Mouse (Mus musculus) heart, adult 8-10 months (tissue): Measurements from ENCODE around the gene Ndufs5. TPM values are rescaled to one million over a fixed set of nuclear protein-coding genes. Genes with fewer than 3 reads are reported as not detected.

Experiments used
- DNase-seq: peaks from one replicate; pipeline ENCODE4 v3.0.0; 2022; ENCODE audit warnings: low spot score
- total RNA-seq, 4 experiments: library from RNA; stranded (reverse); gene quantifications; 2 replicates each; pipeline ENCODE4 v1.2.4; 2022

Ndufs5 gene
- total RNA-seq, 4 experiments from 2014 or later = 391 to 483 (median 438) TPM

DNA sequence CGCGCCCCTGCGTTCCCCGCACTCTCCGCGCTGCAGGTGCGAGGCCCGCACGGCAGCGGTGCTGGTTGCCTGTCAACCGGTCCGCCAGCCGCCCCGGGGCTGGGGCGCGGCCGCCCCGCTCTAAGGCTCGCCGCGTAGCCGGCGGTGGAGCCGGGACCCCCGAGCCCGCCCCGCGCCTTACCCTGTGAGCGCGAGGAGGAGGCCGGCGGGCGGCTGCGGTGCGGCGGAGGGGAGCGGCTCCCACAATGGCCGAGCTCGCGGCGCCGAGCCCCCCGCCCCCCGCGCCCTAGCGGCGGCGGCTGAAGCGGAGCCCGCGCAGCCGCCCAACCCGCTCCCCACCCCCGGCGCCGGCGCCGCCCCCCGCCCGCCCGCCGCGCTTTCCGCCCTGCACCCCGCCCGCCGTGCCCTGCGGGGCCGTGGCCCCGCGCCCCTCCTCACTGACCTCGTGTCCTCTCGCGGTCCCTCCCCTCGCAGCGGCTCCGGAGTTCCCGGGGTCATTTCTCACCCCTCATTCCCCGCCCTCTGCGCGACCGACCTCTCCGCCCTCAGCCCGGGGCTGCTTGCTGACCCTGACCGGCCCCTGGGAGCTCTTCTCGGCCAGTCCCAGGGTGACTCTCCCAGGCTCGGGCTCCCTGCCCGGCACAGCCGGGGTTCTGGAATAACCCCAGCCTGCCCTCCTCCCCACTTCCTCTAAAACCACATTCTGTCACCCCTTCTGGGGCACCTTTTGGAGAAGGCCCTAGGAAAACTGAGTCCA is 30.8 kb downstream of the Ndufs5 start:
- no peak for DNase-seq

DNA sequence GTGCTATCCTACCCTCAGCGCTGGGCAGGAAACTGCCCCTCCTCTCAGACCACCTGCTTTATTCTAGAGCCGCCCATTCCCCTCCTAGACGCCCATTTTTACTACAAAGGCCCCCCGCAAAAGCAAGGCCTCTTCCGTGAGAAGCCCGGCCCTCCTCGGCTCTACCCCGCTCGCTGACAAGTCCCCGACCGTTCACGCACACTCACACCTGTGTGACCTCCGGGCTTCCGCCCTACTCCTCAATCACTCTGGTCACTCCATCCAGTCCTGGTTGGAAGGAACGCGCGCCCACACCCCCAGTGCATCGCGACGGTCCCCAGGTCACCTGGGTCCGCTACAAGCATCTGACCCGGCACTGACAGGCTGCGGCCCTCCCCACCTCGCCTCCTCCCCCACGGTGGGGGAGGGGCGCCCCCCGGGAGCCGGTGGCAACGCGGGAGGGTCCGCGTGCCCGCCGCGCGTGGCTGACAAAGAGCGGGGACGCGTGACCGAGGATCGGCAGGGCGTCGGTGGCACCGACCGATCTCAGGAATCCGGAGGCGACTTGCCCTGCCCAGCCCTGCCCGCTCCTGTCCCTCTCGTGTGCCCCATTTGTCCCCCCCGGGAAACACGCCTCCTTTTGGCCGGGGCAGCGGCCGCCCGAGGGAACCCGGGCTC is 31.5 kb downstream of the Ndufs5 start:
- DNase-seq = no peak

DNA sequence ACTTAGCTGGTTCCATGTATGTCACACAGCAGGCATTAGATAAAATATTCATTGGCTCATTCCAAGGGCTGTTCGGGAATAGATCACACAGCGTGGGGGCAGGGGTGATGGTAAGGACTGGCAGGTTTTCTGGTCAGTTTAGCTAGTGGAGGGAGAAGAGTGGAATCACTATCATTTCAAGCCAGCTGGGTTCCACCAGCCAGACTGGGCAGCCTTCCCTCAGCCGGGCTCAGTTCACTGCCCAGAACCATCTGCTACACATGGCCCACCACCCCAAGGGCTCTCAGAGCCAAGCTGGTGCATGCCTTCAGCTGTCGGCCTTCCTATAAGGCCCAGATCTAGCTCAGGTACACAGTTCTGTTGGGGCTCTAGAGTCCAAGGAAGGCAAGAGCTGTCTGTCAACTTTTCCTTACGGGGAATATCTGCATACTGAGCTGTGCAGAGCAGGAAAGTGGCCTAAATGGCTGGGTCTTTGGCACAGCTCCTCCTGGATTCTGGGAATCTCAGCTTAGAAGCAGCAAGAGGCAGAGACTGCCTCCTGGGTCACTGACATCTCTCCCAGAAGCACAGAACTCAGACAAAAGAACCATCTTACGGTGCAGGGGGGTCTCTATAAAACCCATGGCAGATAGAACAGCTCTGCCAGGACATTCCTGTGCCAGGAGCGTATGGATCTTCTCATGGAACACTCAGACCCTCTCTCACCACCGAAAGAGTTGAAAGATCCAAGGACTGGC is 32.3 kb downstream of the Ndufs5 start:
- DNase-seq = no peak

DNA sequence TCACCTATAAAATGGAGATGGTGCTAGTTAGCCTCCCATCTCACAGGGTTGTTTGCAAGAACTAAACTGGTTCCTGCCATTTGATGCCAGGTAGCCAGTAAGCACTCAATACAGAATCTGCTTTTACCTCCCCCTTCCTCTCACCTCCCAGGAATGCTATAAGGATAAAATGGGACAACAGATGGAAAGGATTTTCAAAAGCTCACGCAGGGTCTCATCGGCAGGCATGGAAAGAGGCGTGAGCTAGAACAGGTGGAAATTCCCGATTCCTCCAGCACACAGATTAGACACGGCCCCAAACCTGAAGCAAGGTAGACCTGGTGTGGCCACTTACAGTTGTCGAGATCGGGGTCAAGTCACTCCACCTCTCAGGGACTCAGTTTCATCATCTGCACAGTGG is 33.0 kb downstream of the Ndufs5 start:
- no peak for DNase-seq

DNA sequence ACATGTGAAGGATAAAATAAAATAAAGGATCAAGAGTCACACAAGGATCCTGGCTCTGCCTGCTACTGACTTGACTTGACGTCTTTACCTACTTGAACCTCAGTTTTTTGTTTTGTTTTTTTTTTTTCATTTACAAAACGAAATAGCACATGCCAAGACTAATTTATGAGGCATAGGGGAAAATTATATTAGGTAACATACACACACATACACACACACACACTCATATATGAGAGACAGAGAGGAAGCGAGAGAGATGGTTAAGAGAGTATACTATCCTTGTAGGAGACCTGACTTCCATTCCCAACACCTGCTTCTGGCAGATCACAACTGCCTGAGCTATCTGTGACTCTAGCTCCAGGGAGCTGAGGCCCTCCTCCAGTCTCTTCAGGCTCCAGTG is 33.7 kb downstream of the Ndufs5 start, which contains the start of gene Macf1:
TSS of gene Macf1 (minus strand) at position 101 of the 400 bp plus-strand sequence.
- no peak for DNase-seq

DNA sequence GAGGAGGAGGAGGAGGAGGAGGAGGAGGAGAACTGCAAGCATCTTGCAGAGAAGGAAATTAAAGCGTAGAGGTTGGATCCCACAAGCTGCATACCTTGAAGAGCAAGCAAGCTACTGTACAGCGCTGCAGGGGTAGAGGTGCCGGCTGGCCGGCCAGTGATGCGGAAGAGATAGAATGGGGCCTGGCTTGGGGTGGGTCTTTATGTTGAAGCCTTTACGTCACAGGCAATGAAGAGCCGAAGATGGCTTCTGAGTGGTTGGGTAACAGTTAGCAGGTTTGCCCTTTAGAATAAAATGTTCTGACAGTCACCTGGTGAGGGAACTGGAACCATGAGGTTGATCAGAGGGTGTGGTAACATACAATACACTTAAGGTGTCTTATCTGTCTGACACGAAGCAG is 35.7 kb downstream of the Ndufs5 start:
- no peak for DNase-seq

DNA sequence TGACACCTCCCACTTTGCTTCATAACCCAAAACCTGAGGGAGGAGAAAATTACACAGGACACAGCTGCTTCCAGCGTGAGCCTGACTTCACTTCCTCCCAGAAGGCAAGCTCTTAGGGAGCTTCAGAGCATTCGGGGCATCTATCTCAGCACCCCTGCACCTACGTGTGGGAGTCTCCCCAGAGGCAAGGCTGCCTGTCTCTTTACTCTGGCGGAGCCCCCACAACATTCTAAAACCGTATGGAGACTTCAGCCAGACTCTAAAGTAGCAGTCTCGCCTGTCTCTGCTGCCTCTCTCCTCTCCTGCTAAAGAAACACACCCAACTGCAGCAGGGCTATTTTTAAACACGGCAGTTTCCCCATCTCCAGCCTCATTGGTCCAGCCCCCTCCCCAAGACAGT is 37.0 kb downstream of the Ndufs5 start:
- DNase-seq = no peak

DNA sequence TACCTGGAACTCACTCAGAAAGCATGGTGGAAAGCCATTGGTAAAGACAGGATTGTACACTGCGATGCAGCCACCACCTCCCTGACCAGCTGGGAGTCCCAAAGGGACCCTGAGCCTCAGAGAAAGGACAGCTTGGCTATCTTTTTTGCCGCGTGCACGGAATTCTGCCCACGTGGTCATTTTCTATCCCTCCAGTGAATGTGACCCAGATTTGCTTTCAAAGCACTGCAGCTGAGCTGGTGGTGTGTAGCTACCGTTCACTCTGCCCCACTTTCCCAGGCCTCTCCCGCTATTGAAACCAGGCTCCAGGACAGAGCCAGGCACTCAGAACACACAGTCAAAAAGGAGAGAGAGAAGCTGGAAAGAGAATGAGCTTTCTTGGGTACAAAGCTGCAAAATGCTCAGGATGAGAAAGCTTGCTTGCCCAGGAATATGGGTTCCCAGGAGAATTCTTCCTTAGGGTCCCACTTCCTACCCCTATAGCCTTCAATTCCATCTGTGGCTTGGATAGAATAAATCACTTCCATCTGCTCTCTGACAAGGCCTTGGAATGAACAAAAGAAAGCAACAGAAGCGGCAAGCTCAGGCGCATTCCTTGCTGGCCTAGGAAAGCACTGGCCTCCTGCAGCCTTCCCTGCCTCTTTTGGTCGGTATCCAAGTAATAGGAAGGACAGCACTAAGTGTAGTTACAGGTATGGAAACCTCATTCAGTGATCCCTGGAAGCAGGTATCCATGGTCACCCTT is 40.8 kb downstream of the Ndufs5 start:
- DNase-seq = no peak

DNA sequence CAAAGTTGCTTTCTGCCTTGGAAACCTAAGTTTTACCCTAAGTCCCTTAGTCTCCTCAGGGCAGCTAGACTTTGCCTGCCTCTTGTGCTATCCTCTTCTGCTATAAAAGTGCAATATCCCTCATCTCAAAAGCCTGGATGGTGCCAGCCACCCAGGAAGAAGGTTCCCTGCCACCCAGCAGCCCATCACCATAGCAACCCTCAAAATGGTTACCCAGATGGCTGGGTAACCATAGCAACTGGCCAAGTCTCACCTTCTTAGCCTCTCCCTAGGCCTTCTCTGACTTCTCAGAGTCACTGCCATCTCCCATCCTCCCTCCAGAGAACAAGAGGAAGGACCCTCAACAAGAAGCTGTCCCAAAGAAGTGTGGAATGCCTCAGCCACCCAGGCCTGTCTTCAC is 47.4 kb downstream of the Ndufs5 start:
- no peak for DNase-seq

DNA sequence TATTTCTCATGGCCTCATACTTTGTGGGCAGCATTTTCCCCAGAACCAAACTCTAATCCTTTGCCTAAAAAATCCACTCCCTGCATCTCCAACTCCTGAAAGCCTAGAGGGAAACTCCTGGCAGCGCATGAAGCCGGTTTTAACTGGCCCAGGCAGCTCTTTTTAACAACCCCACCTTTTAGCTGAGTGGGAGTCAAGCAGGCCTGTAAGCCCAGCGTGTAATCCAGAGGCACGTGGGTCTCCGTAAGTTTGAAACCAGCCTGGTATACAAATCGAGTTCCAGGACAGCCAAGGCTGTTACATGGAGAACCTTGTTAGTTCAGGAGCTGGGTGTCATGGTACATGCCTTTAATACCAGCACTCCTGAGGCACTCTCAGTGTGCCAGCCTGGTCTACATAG is 48.3 kb downstream of the Ndufs5 start:
- no peak for DNase-seq

DNA sequence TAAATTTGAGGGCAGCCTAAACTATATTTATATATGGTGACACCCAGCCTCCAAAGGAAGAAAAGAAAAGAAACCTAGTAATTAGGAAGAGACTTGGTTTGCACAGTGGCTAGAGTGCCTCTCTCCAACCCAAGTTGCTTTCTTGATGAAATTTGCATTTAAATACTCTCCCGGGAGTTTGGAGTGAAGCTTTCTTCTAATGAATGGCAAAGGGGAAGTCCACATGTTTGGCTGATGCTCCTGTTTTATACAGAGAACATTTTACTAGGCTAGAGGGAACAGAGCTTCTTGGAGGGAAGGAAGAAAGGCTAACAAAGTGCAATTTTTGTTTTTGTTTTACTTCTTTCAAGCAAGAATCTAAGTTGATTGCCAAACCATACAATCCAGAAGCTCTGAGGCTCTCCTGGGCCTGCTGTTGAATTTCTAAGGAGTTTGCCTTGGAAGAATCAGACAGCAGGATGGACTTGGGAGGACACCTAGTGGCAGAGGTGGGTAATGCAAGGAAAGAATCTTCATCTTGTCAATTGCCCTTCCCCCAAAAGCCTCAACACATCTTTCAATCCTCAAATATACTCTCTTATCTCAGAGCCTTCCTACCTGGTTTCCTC is 50.6 kb downstream of the Ndufs5 start:
- DNase-seq = peak; percentile 90

DNA sequence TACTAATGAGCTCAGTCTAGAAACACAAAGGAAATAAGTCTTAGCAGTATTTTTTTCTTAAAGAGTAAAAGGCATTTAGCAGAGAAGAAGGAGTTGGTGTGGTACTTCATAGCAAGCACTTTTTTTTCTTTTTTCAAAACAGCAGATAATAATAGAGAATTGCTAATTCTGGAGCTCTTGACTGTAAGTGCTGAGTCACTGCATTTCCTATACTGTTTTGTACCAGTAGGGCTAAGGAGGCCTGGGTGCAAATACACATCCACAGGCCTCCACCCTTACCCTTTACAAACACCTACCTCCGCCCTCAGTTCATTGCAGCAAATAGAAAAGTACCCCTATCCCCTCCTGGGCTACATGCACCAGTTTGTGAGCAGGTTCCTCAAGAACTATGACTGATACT is 51.5 kb downstream of the Ndufs5 start:
- DNase-seq = no peak

DNA sequence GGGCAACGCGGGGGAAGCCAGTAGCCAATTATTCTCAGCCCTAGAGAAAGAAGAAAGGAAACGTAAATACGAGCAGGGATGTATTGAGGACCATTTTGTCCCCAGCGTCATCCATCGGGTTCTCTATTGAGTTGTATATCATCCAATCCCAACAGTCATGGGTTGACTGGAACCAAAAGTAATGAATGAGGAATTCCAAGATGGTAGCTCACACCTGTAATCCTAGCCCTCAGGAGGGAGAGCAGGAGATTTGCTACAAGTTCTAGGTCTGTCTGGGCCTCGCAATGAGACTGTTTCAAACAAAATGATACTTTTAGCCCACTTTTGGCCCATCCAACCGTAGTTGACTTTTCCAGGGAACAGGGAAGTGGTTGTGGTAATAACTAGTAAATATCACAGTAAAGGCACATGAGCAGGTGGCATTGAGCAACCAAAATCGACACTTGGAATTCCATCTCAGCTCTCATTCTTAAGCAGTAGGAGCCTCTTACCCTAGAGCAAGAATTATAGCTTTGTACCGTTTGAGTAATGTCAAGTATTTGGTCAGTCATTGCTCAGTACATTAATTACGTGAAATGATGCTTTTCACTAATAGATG is 52.2 kb downstream of the Ndufs5 start:
- no peak for DNase-seq

DNA sequence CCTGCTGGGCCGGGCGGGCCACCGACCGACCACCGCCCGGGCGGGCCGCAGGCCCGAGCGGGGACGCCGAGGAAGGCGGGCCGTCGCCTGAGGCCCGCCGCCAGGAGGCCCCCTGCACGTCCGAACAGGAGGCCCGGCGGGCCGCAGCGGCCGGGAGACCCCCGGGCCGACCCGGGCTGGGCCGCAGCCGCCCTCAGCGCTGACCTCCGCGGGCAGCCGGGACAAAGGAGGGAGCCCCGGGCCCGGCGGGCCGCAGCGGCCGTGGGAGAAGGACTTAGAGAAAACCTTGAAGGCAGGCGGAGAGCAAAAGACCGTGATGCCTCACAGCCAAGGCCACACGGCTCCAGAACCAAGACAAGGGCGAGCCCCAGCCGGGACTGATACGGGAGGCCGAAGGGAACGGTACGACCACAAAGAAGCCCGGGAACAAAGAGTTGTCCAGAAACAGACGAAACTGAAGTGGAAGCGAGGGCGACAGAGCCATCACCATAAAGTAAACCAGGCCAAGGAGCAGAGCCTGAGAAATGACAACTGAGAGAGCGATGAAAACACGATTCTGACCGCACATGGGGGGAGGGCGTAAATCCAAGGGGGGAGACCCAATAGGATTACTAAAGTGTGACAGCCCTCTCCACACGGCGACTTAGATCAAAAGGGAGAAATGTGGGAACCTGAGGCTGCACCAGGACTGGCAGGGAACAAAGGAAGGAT is 52.9 kb downstream of the Ndufs5 start:
- DNase-seq = no peak

DNA sequence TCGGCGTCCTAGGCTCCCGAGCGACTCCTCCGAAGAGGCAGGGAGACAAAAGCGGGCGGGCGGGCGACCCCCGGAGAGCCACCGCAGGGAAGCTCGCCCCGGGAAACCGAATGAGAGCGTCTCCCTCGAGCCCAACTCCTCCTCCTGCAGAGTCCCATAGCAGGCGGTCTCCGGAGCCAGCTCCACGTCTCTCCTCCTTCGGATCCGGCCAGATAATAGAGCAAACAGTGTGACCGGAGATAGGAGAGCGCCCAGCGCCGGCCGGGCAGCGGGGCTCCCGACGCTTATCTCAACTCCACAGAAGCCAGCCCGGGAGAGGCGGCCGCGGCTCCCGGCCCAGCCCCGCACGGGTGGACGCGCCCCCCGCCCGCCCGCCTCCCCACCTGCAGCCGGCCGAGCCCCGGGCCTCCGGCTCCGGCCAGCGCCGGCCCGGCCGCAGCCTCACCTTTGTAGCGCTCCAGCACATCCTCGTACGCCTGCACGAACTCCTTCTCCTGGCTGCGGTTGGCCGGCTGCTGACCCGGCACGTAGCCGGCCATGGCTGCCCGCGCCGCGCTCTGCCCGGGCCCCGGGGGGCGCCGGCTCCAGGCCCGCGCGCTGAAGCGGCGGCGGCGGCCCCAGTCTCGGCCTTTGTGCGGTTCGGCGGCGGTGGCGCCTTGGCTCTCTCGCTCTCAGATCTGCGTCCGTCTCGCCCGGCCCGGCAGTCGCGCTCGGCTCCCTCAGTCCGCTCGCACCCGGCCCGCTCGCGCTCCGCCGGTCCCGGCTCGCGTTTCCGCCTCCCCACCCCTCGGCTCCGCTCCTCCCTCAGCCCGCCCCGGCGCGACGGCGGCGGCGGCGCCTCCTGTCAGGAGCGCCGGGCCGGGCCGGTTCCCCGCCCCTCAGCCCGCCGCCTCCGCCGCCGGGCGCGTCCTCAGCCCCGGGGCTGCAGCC is 53.7 kb downstream of the Ndufs5 start:
- peak; percentile 48 for DNase-seq

DNA sequence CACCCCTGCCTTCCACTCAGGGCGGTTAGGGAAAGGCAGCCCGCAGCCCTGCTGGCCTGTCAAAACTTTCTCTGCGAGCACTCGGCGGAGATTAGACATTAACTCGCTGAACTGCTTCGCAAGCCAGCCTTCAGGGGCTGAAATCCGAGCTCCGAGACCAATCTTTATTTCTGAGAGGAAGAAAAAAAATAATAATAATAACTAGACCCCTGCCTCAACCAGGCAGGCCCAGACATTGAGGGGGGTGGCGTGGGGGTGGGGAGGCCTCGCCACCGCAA is 54.4 kb downstream of the Ndufs5 start:
- DNase-seq = no peak

DNA sequence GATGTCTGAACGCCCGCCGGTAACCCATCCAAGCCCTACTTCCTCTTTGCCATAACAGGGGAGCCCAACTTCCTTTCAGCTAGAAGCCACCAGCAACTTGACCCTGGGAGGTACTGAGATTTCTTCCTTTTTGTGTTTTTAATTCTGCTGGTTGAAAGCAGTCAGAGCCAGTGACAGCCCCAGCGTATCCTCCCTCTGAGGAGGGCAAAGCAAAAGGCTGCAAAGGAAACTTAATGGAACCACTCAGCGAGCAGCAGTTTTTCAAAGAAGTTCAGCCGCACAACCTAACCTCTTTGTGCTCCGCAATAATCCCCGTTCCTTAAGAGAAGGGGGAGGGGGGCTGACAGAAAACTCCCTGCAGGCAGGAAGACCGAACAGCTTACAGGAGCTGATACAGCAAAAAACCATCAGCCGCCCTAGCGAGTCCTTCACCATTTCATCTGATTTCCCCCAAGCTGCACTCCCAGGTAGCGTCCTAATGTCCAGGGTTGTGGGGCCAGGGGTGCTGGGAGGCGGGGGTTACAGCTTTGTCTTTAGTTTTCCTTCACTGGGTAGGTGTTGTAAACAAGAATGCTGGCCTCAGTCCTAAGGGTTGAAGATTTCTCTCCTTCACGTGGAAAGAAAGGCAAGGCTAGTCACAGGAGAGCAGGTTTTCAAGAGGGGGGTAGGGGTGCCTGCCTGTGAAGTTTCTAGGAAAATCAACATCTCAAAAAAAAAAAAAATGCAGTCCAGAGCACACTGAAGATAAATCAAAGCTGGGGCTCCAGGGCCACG is 54.9 kb downstream of the Ndufs5 start:
- no peak for DNase-seq
